Mouse (Mus musculus) liver, adult 2 months (tissue): ENCODE results near the gene Olfr49.

Experiments used
- CTCF ChIP-seq: fragments of 200-500 bp; IDR thresholded peaks from 2 replicates; pipeline ENCODE4 v1.5.1; 2011; ENCODE audit warnings: low read depth, low read length, control low read depth
- POLR2A ChIP-seq: fragments of 200-500 bp; IDR thresholded peaks from 2 replicates; pipeline ENCODE4 v1.6.1; 2011; ENCODE audit warnings: low read length, control low read depth; ENCODE audit not compliant: insufficient read depth; ENCODE audit errors: extremely low read depth

GRCm38 (mm10) chr14:54253741-54254291 is 30.9 kb downstream of the Olfr49 start, which contains the start of the genes Dad1 and Abhd4:
- TF ChIP-seq POLR2A (peak; percentile 87), CTCF (no peak)
